Mouse (Mus musculus) cerebellum, postnatal 14 days (tissue): ENCODE results near the gene Farp2.
"Not testable (repeated sequence)": the region's sequence is repeated elsewhere in the genome, so short reads cannot be mapped to it uniquely, and the experiment has no call there.

Experiments
- DNase-seq, 2 experiments: peaks; one replicate each; pipeline ENCODE4 v3.0.0; 2021; ENCODE audit warnings: mixed read lengths in 2 of 2

Farp2 gene

DNA sequence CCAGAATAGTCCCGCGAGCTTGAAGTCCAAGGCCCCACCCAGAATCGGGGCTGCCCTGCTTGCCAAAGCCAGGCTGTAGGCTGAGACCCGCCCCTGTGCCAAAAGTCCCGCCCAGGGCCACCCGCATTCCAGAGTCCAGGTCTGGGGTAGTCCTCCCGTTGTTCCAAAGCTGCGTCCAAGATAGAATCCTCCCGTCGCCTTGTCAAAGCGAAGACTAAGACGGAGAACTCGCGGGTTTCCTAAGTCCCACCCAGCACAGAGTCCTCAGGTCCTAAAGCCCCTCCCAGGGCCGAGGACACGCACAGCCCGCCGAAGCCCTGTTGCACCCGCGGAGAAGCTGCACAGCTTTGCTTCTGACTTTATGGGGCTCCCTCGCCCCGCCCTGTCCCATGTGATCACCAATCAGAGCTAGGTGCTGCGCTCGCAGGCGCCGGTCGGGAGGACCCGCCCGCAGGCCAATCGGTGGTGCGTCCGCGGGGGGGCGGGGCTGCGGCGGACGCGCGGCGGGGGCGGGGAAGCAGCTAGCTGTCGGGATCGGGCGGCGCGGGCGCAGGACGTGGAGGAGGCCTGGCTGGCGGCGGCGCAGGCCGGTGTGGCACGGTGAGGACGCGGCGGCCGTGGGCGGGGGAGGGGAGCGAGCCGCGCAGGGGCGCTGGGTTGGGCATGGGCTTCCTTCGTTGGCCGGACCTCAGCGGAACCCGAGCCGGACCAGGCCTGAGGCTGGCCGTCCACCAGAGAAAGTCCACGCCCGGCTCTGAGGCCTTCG, at the start of gene Farp2:
Farp2 (plus strand) TSS at position 495 of the 766 bp plus-strand sequence.
- peak; percentile 94 for DNase-seq

DNA sequence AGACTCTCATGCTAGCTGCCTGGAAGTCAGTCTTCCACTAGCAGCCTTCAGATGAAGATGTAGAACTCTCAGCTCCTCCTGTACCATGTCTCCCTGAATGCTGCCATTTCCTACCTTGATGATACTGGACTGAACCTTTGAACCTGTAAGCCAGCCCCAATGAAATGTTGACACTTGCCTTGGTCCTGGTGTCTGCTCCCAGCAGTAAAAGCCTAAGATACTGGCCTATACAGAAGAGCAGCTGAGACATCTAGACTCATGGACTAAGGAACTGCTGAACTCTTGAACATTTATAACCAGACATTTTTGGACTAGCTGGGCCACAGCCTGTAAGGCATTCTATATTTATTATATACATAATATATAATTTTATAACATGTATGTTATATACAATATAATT, 46.8 kb upstream of the Farp2 start:
- DNase-seq = no peak

- DNase-seq = no peak
These were observed 46.1 kb upstream of the Farp2 start for GRCm38 (mm10) chr1:93465746-93466145.

GRCm38 (mm10) chr1:93468626-93469025, 43.3 kb upstream of the Farp2 start:
- no peak for DNase-seq

- no peak for DNase-seq
These were observed 36.2 kb upstream of the Farp2 start for GRCm38 (mm10) chr1:93475694-93476093.

DNA sequence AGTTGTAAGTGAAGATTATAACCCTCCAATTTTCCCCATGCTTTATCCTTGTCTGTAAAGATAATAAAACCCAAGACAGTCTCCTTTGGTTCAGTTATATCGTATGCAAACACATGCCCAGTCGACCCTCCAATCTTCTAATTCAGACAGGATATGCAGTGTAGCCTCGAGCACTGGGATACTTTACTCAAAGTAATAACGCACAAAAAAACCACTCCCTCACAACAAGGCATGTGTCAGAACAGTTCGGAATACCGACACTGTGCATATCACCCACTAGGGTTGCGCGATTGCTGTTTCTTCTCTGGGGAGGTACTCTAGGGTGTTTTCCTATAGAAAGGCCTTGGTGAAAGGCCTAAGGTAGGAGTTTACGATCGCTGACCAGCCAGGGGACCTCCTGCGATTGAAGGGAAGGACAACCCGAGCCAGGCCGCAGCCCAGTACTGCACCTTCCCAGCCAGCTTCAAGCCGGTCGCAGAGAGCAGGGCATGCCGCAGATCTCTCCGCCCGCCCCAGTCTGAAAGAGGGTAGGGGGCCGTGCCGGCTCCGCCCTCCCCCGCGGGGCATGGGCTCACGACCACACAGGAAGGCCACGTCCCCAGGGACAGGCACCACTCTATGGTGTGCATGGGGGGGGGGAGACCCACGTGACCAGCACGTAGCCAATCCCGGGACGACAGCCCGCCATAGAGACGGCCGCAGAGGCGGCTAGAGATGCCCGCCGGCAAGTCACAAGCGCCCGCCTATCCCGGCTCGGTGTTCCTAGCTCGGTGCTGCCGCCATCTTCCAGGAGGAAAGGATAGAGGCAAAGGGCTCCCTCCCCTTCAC, 33.9 kb upstream of the Farp2 start:
- DNase-seq = peak; percentile 99

DNA sequence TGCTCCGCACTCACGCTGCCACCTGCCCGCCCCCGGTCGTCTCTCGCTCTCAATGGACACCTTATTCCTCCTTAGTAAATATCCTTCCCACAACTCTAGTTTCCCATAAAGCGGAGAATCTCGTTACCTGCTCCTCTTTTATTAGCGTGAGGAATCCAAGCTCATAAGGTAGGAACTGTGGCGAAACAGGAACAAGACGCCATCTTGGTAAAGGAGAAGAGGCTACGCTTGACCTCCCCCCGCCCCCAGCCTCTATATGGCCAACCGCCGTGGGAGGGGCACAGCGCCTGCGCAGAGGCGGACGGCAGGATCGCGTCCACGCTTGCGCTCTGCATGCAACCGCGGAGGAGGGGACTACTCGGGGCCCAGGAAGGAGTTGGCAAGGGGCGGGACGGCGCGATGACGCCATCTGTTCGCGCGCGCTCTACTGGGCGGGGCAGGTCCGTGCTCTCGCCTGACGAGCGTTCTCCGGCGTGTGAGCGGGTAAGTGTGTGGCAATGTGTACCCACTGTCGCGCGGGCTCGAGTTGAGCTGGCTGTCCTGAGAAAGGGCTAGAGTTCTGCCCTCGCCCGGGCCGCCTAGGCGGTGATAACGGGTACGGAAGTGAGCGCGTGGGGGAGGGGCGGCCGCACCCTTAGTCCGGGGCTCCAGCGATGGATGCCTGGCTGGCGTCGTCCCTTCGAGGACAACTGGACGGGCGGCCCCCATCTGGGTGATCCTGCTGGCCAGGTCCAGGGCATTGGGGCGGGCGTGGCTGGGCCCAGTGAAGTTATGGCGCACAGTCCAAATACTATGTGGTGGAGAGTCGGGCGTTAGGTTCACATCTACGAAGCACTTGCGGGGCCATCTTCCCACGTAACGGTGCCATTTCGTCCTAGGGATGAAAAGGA, 33.0 kb upstream of the Farp2 start, which contains the start of gene Hdlbp:
Hdlbp (minus strand) TSS at position 230 of the 890 bp plus-strand sequence.
- DNase-seq = peak; percentile 99 to 100

DNA sequence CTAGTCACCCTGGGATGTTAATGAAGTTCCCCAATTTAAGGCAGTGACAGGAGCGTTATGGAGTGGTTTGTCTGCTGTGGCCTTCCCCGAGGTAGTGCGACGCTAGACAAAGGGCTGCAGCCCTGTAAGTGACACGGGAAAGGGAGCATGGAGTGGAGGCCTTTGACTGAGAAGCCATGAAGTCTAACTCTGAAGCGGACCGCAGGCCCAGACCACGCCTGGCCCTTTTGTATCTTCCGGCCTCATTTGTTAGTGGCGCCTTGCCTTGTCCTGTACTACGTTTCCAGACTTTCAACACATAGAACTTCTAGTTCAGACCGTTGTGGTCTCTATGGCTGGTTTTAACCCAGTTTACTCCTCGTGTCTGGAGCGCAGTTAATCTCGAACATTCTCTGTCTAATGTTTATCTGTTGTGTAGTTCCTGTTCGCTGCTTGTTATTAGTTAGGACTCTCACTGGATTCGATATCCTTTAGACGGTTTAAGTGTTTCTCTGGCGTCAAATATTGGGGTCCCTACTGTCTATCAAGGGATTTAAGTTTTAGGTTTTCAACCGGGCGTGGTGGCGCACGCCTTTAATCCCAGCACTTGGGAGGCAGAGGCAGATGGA, 32.3 kb upstream of the Farp2 start:
- peak in 1 of 2 experiments; percentile 28 for DNase-seq

DNA sequence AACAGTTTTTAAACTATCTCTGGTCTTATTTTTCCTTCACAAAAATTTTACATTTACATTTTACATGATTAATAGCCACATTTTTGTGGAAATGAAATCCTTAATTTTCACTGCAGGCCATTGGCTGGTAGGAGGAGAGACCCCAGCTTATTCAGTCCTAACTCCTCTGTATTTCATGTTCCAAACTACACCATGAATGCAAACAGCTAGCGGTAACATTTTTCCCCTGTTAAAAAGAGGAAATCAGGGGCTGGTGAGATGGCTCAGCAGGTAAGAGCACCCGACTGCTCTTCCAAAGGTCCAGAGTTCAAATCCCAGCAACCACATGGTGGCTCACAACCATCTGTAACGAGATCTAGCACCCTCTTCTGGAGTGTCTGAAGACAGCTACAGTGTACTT, 25.6 kb upstream of the Farp2 start:
- not testable (repeated sequence) for DNase-seq

DNA sequence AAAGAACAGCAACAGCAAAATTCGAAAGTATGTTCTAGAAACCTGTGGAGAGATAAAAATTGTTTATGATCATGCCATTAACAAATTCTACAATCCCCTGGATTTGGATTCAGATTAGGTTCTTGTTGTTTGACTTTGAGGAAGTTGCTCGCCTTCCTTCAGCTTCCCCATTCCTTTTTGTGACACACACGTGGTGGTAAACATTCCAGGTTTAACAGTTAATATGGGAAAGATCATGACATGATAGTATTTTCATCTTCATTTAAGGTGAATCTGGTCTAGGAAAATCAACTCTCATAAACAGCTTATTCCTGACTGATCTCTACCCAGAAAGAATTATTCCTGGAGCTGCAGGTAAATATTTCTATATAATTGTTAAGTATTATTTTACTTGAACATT, 16.6 kb upstream of the Farp2 start:
- no peak for DNase-seq

DNA sequence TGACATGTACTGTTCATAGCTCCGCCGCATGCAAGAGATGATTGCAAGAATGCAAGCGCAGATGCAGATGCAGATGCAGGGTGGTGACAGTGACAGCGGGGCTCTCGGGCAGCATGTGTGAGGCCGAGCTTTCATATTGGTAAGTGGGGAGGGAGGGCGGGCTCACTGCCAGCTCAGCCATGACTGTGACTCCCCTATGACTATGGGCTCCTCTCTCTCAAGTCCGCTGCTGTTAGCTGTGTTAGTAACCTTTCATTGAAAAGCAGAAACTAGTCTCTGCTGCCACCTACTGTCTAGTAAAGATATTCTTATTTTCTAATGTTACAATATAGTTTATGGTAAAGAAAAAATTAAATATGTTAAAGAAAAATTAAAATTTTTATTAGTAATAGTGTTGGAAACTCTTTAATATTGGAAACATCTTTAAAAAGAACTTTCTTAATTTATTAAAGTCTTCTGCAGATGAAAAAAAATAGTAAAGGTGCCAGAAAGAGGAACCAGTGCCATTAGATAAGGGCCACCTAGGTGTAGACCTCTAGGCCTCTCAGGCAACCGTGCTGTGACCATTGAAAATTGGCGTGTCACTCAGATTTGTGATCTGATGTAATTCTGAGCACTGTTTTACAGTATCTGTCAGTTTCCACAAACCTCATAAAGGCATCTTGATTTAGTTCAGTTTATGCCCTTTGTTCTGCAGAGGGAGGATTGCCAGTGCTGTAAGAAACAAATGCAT, 4.8 kb upstream of the Farp2 start:
- DNase-seq = peak; percentile 40 to 43

- peak in 1 of 2 experiments; percentile 10 for DNase-seq
These were observed 3.3 kb upstream of the Farp2 start for GRCm38 (mm10) chr1:93508576-93508975.

DNA sequence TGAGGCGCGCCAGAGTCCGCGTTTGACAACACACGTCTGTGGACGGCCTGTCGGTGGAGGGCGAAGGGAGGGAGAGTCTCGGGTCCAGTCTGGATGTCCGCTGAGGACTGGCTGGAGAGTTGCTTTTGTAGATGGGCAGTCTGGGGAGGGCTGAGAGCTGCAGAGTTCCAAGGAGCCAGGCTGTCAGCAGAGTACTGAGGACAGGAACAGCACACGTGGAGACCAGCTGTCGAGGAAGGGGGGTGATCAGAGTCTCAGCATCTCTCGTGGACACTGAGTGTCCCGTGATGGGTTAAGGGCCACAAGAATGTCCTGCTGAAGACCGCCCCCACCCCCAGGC, 442 bp downstream of the Farp2 start:
- DNase-seq = no peak

DNA sequence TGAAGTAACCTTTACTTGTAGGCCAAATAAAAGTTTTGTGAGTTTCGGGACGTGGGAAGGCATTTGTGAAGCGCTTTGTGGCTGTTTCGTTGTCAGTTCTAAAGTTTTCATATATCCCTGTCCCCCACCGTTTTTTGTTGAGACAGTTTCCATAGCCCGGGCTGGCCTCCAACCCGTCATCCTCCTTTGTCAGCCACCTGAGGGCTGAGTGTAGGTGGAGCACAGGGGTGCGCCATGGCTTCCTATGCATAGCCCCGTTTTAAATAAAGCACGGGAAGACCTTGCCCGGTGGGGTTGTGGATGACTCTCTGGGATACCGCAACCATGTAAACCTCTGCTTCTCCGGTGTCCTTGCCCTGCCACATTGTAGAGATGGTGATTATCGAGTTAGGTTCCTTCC, 1.3 kb downstream of the Farp2 start:
- DNase-seq = peak in 1 of 2 experiments; percentile 2

DNA sequence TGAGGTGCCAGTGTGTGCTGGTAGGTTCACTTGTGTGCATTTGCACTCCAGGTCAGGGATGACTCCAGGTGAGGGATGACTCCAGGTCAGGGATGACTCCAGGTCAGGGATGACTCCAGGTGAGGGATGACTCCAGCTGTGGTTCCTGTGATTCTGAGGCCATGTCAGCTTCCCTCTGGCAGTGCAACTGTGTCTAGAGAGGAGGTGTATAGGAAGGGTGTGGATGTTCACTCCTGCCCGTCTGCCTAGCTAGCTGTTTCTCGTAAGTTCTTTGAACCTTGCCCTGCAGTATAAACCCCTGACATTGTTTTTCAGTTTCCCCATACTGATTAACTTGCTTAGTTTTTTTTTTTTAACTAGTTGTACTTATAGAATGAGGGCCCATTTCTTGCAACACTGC, 9.6 kb downstream of the Farp2 start:
- no peak for DNase-seq

DNA sequence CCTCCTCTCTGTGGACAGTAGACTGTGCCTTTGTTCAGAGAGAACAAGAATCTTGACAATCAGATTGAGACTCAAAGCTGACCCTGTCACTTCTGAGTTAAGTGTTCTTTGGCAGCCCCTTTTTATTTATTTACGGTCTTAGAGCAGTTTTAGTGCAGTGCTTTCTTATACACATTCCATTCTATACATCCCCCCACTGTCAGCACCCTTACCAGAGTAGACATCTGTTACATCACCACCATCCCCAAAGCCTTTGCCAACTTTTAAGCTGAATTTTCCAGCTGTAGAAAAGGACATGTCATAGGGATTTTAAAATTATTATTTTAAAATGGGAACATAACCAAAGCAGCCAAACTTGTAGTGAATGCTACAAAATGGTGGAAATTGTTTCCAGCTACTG, 10.4 kb downstream of the Farp2 start:
- DNase-seq = no peak

- no peak for DNase-seq
These were observed 17.9 kb downstream of the Farp2 start for GRCm38 (mm10) chr1:93529801-93530200.

- no peak for DNase-seq
These were observed 25.3 kb downstream of the Farp2 start for GRCm38 (mm10) chr1:93537227-93537626.

DNA sequence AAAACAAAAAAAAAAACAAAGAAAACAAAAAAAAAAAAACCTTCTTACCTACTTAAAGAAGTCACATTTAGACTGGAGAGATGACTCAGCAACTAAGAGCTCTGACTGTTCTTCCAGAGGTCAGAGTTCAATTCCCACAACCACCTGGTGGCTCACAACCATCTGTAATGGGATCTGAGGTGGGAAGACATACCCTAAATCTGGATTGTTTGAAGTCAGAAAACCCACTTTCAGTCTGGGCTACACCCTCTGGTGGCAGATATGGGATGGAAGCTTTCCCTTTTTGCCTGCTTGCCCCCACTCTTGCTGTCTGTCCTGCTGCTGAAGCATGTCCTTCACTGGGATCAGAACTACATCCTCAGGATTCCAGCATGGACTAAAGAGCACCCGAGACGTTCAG, 31.3 kb downstream of the Farp2 start:
- no peak for DNase-seq

GRCm38 (mm10) chr1:93547286-93547685, 35.4 kb downstream of the Farp2 start:
- no peak for DNase-seq

DNA sequence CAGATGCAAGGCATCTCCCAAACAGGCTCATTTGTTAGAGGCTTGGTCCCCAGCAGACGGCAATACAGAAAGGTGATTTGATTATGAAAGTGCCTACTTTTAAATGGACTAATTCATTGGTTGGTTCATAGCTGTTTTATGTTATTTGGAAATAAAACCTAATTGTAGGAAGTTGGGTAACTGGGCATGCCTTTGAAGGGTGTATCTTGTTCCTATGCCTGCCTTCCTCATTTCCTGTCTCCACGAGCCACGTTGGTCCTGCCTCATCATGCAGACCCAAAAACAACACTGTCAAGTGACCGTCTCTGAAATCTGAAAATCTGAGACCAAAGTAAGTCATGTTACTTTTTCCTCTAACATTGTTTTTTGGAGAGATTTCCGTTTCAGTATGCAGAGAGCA, 39.5 kb downstream of the Farp2 start:
- DNase-seq = no peak

DNA sequence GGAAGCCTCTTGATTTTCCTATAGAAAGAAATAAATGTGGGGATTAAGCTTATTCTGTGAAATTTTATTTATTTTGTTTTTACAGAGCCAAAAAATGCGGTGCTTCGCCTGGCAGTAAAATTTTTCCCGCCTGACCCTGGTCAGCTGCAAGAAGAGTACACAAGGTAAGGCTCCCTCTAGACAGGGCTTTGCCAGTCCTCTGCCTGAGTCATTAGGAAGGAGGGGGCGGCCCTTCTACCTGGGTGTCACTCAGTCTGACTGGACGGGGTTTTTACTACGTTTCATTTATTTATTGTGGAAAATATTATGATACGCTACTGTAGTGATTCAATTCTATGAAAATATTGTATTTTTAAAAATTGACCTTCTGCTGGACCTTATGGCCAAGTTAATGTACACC, 51.3 kb downstream of the Farp2 start:
- DNase-seq = no peak
